Mouse (Mus musculus) adrenal gland, adult (tissue): ENCODE results near the gene Ctu2.
A peak's percentile ranks its signal among the peaks of the same experiment; 100 is the strongest.

Experiments
- DNase-seq, 2 experiments: peaks; one replicate each; pipeline ENCODE4 v3.0.0; 2022 to 2023; ENCODE audit warnings: low spot score in 1 of 2; ENCODE audit not compliant: inconsistent age in 2 of 2

Ctu2 gene

DNA sequence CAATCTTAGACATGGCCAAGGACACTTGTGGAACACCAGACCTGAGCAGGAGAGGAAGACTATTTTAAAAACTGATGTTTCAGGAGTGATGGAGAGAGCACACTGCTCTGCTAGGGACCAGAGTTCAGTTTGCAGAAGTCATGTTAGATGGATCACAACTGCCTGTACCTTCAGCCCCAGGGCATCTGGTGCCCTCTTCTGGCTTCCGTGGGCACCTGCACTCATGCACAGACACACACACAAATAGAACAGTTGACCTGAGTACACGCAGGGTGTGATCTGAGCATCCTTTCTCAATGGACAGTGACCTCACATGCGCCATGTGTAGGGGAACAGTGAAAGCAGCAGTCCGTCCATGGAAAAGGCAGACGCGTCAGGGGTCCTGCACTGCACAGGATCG is 7.9 kb downstream of the Ctu2 start:
- no peak for DNase-seq

DNA sequence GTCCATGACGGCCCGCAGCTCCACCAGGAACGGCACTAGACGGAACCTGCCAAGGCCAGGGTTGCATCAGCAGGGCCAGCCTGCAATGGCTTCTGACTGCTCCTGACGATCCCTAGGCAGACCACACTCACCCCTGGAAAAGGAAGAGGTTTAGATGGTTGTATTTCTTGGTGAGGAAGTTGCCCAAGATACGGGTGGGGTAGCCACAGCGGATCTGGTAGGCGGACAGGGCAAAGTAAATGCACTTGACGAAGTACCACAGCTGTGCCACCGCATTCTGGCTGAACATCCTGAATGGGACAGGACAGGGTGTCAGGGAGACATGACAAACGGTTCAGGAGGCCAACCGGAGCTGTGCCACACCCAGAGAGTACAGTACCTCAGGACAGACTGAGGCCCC is 8.9 kb downstream of the Ctu2 start:
- DNase-seq, result peak in 1 of 2 experiments; percentile 30

DNA sequence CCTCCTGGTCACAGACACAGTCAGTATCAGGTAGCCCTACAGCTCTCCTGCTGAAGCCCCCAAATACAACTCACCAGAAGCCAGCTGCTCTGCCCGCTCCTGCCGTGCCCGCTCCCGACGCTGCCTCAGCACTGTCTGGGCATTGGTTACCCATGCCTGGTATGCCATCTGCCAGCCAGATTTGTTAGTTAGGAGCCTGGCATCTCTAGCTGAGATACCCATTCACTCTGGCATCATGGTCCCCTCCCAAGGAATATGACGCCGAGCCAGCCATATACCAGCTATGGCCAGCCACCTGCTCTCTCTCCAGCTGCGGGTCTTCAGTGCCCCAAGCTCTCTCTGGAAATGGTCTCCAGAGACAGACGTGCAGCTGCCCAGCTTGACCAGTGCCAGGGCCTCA is 12.4 kb downstream of the Ctu2 start:
- no peak for DNase-seq

DNA sequence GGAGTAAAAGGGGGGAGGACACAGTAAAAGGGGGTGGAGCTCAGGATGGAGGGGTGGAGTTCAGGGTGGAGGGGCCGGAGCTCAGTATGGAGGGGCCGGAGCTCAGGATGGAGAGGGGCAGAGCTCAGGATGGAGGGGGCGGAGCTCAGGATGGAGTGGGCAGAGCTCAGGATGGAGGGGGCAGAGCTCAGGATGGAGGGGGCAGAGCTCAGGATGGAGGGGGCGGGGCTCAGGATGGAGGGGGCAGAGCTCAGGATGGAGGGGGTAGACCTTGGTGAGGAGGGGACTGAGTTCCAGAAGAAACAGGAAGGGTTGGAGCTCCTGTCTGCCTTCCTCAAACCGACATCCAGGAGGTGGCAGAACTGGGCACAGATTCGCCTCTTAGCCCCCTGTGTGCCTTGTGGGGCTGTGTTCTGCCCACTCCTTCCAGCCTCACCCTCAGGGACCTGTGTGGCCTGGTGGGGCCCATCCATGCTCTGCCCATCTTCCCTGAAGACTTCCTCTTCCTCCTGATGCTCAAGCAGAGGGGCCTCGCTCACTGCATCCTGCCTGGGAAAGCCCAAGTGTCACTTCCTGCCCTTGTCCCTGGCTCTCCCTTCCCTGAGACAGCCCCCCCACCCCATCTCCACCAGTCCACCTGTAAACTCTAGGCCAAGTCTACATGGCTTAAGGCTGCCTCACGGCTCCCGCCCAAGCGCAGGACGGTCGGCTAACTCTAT is 21.2 kb downstream of the Ctu2 start:
- DNase-seq, result no peak

DNA sequence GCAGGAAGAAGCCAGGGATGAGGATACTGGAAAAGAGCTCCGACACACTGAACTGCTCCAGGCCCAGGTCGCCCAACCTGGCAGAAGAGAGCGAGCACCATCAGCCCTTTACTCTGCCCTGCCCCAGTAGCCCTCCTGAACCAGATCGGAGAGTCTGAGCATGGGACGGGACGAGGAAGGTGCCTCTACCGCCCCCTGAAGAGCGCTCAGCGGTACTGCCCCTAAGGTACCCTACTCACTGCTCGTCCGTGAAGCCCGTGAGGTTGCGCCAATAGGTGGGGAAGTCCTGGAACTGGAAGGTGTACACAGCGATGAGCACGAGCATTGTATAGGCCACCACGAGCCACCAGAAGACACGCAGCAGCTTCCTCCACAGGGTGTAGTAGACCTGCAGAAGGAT is 22.0 kb downstream of the Ctu2 start:
- no peak for DNase-seq

DNA sequence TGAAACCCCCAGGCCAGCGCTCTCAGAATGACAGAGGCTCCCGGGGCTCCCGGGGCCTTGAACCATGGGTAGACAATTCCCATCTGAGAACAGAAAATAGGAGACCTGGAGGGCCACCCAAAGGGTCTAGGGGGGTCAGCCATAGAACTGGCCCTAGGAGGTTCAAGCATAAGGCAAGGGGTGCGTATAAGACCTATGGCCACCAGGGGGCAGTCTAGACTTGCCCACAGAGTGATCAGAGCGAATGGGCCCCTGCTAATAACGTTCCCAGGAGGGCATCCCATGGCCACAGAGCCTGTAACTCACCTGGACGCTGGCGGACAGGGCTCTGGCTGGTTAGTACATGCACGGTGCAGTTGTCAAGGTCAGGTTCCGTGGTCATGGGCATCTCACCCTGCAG is 24.9 kb downstream of the Ctu2 start:
- peak; percentile 77 to 92 for DNase-seq

DNA sequence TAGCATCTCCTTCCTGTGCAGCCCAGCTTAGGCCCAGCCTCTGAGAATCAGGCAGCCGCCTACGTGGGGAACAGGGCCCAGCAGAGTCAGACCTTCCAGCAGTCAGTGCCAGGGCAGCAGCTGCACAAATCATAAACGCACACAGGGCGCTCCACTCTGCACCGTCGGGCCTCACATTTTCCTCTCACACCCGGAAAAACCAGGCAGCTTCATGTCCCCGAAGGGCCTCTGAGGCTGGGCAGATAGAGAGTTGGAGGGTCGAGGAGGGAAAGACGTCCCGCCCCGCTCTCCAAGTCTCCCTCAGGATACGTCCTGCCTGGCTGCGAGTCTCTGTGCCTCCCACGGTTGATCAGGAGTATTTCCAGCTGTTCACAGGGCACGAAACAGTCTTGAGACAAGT is 35.6 kb downstream of the Ctu2 start:
- no peak for DNase-seq

DNA sequence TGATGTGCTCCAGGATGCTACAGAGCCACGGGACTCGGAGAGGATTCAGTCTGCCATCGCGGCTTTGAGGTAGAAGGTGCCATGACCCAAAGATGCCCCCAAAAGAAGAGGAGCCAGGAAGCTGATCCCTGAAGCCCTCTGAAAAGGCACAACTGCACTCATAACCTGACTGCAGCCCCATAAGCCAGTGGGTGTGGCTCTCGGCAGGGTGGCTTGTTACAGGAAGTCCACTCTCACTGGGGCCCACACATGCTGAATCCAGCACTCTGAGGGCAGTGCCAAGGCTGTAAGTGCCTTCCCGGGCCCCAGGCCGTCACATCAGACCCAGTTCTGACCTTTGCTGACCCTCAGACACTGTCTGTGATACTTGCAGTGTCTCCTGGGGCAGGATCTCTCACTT is 36.4 kb downstream of the Ctu2 start:
- DNase-seq, result no peak

GRCm38 (mm10) chr8:122515699-122516098 is 39.8 kb downstream of the Ctu2 start:
- no peak for DNase-seq

DNA sequence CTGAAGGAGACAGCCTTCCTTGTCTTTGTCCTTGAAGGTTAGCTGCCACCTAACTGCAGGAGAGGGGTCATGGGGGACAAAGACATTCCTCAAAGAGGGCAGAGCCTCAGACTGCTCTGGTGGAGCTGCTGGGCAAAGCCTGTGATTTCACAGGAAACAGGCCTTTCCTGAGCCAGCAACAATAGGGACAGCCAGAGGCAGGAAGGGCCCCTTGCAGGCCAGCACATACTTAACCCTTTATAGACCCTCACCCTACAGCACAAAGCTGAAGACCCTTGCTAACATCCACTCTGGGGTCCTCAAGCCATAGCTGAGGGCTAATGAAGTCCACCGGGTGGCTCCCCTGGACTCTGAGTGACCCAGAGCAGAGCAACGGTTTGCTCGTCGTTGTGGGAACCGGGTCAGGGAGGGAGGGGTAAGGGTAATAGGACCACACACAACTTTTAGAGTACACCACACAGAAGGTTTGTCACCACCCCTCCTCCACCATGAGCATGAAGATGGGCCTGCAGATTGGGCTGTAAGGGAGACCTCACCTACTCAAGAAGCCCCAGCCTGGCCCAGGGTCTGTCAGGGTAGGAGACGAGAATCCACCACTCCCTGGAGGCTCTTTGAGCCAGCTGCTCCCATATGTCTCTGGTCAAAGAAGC is 41.7 kb downstream of the Ctu2 start:
- peak; percentile 39 to 58 for DNase-seq

DNA sequence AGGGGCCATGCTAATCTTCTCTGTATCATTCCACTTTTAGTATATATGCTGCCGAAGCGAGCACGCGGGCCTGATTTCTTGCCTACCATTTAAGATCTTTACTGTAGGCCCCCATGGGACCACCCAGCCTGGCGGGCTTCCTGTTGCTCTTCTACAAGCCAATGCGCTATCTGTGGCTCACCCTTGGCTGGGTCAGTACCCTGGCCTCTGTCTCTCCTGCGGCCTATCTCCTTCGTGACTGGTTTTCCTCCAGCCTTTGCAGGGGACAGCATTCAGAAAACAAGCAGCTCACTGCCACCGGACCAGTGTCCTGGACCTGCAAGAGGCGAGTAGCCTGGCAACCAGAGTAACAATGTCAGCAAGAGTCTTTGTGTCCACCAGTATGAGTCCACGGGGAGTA is 44.7 kb downstream of the Ctu2 start:
- no peak for DNase-seq

DNA sequence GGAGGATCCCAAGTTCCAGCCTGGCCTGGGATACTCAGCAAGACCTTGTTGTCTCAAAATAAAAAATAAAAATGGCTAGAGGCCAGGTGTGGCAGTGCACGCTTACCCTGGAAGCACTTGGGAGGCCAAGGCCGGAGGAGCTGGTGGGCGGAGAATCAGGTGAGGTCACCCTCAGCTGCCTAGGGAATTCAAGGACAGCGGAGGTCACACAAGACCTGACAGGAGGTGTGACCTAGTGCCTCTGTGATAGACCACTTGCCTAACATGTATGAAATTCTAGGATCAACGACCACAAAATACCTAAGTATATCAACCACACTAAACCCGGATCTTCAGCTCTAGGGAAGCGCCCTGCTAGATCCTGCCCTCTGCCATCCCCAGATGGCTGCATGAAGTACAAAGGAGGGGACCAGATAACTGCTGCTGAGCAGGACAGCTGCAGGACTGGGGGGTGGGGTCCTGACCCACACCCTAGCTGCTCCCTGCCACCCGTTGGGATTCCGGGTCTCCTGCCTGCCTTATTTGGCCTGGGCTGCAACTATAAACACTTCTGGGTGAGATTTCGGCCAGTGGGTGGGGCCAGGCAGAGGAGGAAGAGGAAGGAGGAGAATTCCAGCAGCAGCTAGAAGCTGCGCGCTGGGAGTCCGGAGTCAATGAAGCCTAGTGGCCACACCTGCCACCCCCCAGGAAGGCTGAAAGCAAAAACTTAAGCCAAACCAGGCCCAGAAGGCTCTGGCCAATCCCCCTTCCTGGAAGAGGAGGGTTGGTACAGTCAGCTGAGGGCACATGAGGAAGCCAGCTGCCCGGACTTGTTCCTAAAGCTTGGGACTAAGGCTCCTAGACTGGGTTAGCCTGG is 47.1 kb downstream of the Ctu2 start:
- DNase-seq, result peak; percentile 48 to 66

DNA sequence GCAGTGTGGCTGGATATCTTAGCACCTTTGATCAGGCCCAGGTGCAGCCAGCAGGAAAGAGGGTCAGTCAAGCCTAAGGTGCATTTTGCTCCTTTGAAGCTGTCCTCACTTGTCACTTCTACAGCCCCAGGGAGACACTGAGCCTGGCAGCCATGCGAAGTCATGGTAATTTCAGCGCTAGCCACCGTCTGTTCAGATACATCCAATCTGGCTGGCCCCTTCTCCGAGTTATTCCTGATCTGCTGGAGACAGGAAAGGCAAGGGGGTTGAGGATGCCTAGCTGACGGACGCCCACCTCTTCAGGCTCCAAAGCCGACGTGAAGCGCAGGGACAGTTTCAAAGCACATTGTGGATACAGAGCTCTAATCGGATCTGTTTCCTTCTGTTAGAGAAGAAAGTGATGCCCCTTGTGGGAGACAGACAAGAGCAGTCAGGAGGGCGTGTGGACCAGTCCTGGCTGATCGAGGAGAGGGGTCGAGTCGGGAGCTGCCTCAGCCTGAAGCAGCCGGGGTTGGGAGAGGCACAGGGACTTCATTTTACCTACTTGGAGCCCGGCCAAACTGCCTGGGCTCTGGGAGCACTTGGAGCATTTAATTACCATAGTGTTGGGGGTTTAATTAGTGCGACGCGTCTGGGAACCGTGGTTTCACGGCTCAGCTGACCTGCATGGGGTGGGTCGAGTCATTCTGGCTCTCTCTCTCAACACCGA is 47.9 kb downstream of the Ctu2 start:
- no peak for DNase-seq

DNA sequence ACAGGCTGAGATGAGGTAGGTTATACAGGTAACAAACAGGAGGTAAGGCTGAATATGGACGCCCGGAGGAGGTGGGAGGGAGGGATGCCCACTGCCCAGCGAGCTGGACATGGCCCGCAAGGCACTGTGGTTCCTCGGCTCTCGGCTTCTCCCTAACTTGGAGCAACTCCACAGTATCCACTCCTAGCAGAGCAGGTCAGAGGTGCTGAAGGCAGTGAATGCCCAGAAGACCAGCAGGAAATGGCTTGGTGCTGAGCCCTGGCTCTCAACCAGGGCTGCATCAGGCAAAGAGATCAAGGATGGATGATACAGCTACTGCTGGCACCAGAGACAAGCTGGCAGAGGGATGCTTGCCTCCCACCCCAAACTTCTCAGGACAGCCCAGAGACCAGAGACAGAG is 48.6 kb downstream of the Ctu2 start:
- DNase-seq, result peak in 1 of 2 experiments; percentile 51

DNA sequence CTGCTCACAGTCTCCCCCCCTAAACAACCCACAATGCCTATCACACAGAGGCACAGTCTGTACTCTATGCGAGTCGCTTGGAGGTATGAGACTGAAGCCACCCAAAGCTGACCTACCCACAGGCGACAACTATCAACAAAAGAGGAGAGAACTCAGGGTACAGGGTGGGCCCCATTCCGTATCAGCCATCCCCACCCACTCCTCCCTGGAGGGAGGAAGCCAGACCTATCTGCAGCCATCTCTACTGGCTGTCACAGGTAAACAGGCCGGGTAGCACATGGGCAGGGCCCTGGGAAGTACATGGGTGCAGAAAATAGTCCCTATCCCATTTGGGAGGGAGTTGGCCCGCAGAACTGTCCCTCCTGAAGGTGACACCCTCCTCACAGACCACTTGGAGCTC is 49.1 kb downstream of the Ctu2 start:
- no peak for DNase-seq

- DNase-seq, result no peak
These were observed 50.1 kb downstream of the Ctu2 start for GRCm38 (mm10) chr8:122526084-122526483.

- no peak for DNase-seq
These were observed 50.7 kb downstream of the Ctu2 start for GRCm38 (mm10) chr8:122526526-122527170.

DNA sequence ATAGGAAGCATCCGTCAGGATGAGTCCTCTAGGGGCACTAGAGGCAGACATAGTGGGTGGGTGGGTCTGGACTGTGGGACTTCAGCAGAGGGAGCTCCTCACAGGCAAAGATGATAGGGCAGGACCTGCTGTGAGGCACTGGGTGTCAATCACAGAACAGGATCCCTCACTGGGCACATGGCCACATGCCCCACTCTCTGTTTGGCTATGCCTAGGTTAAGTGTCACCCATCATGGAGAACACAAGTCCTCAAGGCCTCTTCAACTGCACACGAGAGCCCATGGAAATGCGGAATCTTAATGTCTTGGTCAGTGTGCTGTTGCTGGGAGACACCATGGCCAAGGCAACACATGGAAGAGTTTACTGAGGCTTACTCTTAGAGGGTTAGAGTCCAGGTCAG is 52.0 kb downstream of the Ctu2 start:
- DNase-seq, result no peak

DNA sequence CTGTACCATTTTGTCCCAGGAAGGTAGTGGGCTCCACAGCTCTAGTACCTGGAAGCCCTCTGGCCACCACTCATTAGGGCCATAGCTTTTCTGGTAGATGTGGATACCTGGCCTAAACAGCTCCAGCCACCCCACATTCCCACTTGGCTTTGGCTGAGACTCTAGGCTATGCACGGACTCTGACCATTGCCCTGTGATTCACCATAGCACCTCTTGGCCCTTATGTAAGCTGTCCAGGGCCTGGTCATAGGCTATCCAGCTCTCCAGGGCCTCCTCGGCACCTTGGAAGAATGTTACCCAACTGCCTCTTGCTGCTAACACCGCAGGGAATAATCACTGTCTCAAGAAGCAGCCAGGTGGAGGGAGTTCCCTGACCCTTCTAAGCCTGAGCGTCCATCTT is 53.2 kb downstream of the Ctu2 start:
- no peak for DNase-seq

DNA sequence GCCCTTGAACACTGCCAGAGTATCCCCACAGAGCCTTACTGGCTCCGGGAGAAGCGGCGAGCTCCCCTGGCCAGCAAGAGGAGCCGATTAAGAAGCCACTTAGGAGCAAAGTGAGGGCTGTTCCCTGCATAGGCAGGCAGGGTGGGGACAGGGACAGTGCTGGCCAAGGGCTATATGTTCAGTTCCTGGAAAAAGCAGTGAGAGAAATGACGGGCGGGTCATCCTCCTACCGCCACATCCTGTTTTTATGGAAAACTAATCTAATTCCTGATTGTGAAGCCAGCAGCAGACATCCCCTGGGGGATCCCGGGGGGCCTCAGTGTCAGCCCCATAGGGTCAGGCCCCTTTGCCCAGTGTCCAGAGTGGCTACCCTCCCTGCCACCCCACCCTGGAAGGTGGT is 55.4 kb downstream of the Ctu2 start:
- no peak for DNase-seq
